In genomic region chr2:145893756-145894155, GRCm38 (mm10) we compare ENCODE assay signal across 36 mouse cellular contexts. TPM values are rescaled to one million over a fixed set of nuclear protein-coding genes. Genes with fewer than 3 reads are reported as not detected.
"Had no signal": no experiment of that assay in that cellular context is flagged by ENCODE, and none has a peak within 500 bp of the region (broad histone marks: within the 10 kb centered on the region; RNA-seq: fewer than 3 reads in every experiment).

No protein-coding gene starts in this region.

- DNase-seq: left cerebral cortex, postnatal 4 days; liver; liver, embryonic 13.5 days; liver, postnatal 0 days; lung, adult 18-20 months; lung, adult 2 months; lung, embryonic 14.5 days; lung, postnatal 10 days; lung, postnatal 14 days; lung, postnatal 36 days; lung, postnatal 4 days; midbrain, embryonic 14.5 days had no signal

- H3K4me1 ChIP-seq: liver, embryonic 12.5 days; liver, embryonic 13.5 days; liver, embryonic 15.5 days; midbrain, embryonic 10.5 days; midbrain, embryonic 12.5 days; midbrain, embryonic 13.5 days; midbrain, embryonic 15.5 days had no signal

- H3K4me2 ChIP-seq: limb, embryonic 12.5 days; limb, embryonic 13.5 days; limb, embryonic 15.5 days; liver, embryonic 11.5 days; liver, embryonic 12.5 days; liver, embryonic 13.5 days; liver, embryonic 15.5 days; lung, embryonic 14.5 days; lung, embryonic 15.5 days; midbrain, embryonic 12.5 days; midbrain, embryonic 13.5 days; midbrain, embryonic 15.5 days; neural tube, embryonic 12.5 days had no signal

- H3K36me3 ChIP-seq: limb, embryonic 10.5 days; limb, embryonic 12.5 days; limb, embryonic 13.5 days; limb, embryonic 15.5 days; liver, embryonic 12.5 days; liver, embryonic 13.5 days; liver, embryonic 15.5 days; lung, embryonic 15.5 days; midbrain, embryonic 10.5 days; midbrain, embryonic 12.5 days; midbrain, embryonic 13.5 days; midbrain, embryonic 15.5 days; neural tube, embryonic 12.5 days had no signal

- ATAC-seq: liver, embryonic 12.5 days; liver, postnatal 0 days; lung, postnatal 0 days; midbrain, embryonic 13.5 days; midbrain, embryonic 15.5 days; midbrain, embryonic 16.5 days had no signal

- H3K9me3 ChIP-seq: limb, embryonic 10.5 days; limb, embryonic 12.5 days; limb, embryonic 13.5 days; limb, embryonic 15.5 days; liver, embryonic 12.5 days; liver, embryonic 13.5 days; liver, embryonic 15.5 days; lung, embryonic 15.5 days; midbrain, embryonic 10.5 days; midbrain, embryonic 12.5 days; midbrain, embryonic 13.5 days; midbrain, embryonic 15.5 days; neural tube, embryonic 12.5 days had no signal

- H3K9ac ChIP-seq: limb, embryonic 12.5 days; limb, embryonic 13.5 days; limb, embryonic 15.5 days; liver, embryonic 12.5 days; liver, embryonic 13.5 days; liver, embryonic 14.5 days; liver, embryonic 15.5 days; liver, postnatal 0 days; lung, embryonic 14.5 days; lung, embryonic 15.5 days; midbrain, embryonic 12.5 days; midbrain, embryonic 13.5 days; midbrain, embryonic 15.5 days; neural tube, embryonic 12.5 days had no signal

- H3K4me3 ChIP-seq: left cerebral cortex, adult 2 months; limb, embryonic 10.5 days; limb, embryonic 12.5 days; limb, embryonic 13.5 days; limb, embryonic 15.5 days; liver, embryonic 12.5 days; liver, embryonic 13.5 days; liver, embryonic 15.5 days; lung, embryonic 15.5 days; megakaryocyte, embryonic 14.5 days; midbrain, embryonic 10.5 days; midbrain, embryonic 12.5 days; midbrain, embryonic 13.5 days; midbrain, embryonic 15.5 days; myocyte; neural tube, embryonic 12.5 days had no signal

- H3K27ac ChIP-seq: left cerebral cortex, adult 2 months; limb, embryonic 10.5 days; limb, embryonic 12.5 days; limb, embryonic 13.5 days; limb, embryonic 15.5 days; liver, embryonic 12.5 days; liver, embryonic 13.5 days; liver, embryonic 14.5 days; liver, embryonic 15.5 days; lung, embryonic 15.5 days; macrophage; midbrain, embryonic 10.5 days; midbrain, embryonic 12.5 days; midbrain, embryonic 13.5 days; midbrain, embryonic 15.5 days; neural tube, embryonic 12.5 days had no signal

- H3K27me3 ChIP-seq: limb, embryonic 12.5 days; limb, embryonic 13.5 days; limb, embryonic 15.5 days; liver, embryonic 12.5 days; liver, embryonic 13.5 days; liver, embryonic 15.5 days; lung, embryonic 15.5 days; megakaryocyte, embryonic 14.5 days; midbrain, embryonic 12.5 days; midbrain, embryonic 13.5 days; midbrain, embryonic 15.5 days; neural tube, embryonic 12.5 days had no signal

RNA-seq across cellular contexts. Expression of gene Cfap61, which starts 40.8 kb away (rescaled TPM):
- total RNA-seq: liver, adult 2 months; megakaryocyte-erythroid progenitor cell, adult 5-6 weeks; monocyte, adult 5-6 weeks had no signal
- polyA plus RNA-seq: liver, adult 2 months; liver, embryonic 11.5 days; liver, embryonic 12.5 days; liver, embryonic 14.5 days; liver, embryonic 15.5 days; liver, embryonic 16.5 days; liver, postnatal 0 days; lung, embryonic 14.5 days; macrophage had no signal
